Mouse (Mus musculus) cerebellum, postnatal 36 days (tissue): ENCODE results near the gene Gm2888.
"Not testable (repeated sequence)": the region's sequence is repeated elsewhere in the genome, so short reads cannot be mapped to it uniquely, and the experiment has no call there.

Experiments
- DNase-seq, 2 experiments: peaks; one replicate each; pipeline ENCODE4 v3.0.0; 2021 to 2022; ENCODE audit warnings: mixed read lengths in 2 of 2

Gene Gm2888

GRCm38 (mm10) chr14:3029702-3030101, at the start of gene Gm2888:
Gm2888 (plus strand) TSS chr14:3030002.
- DNase-seq: not testable (repeated sequence)

- DNase-seq: peak; percentile 10 to 29
Observed at GRCm38 (mm10) chr14:3048727-3049512, 19.1 kb downstream of the Gm2888 start, which contains the start of gene Gm2897. Gm2897 (plus strand) TSS chr14:3049285.

- peak; percentile 8 to 25 for DNase-seq
Observed at GRCm38 (mm10) chr14:3049513-3049800, 19.7 kb downstream of the Gm2888 start.

- peak; percentile 13 to 15 for DNase-seq
Observed at GRCm38 (mm10) chr14:3050087-3050486, 20.3 kb downstream of the Gm2888 start.
